Mouse (Mus musculus): ENCODE results near the gene Ppp1r35. TPM values are rescaled to one million over a fixed set of nuclear protein-coding genes. Genes with fewer than 3 reads are reported as not detected.

Gene Ppp1r35
- total RNA-seq, 1 experiment from 2014 or later: 61.5 TPM

GRCm38 (mm10) chr5:137791553-137791952 is 12.9 kb downstream of the Ppp1r35 start:
- no peak for ATAC-seq (replicated peaks in 1 of 2; ENCODE audit: insufficient read depth in 1 of 2, low FRiP score in 2 of 2, low TSS enrichment in 1 of 2, low read depth in 1 of 2, poor library complexity in 2 of 2, severe bottlenecking in 2 of 2)

- no peak for ATAC-seq (replicated peaks in 1 of 2; ENCODE audit: insufficient read depth in 1 of 2, low FRiP score in 2 of 2, low TSS enrichment in 1 of 2, low read depth in 1 of 2, poor library complexity in 2 of 2, severe bottlenecking in 2 of 2)
Observed at GRCm38 (mm10) chr5:137796606-137797005, 18.0 kb downstream of the Ppp1r35 start.

GRCm38 (mm10) chr5:137800917-137801316 is 22.3 kb downstream of the Ppp1r35 start:
- no peak for ATAC-seq (replicated peaks in 1 of 2; ENCODE audit: insufficient read depth in 1 of 2, low FRiP score in 2 of 2, low TSS enrichment in 1 of 2, low read depth in 1 of 2, poor library complexity in 2 of 2, severe bottlenecking in 2 of 2)

GRCm38 (mm10) chr5:137806158-137806557 is 27.5 kb downstream of the Ppp1r35 start:
- no peak for ATAC-seq (replicated peaks in 1 of 2; ENCODE audit: insufficient read depth in 1 of 2, low FRiP score in 2 of 2, low TSS enrichment in 1 of 2, low read depth in 1 of 2, poor library complexity in 2 of 2, severe bottlenecking in 2 of 2)

- no peak for ATAC-seq (replicated peaks in 1 of 2; ENCODE audit: insufficient read depth in 1 of 2, low FRiP score in 2 of 2, low TSS enrichment in 1 of 2, low read depth in 1 of 2, poor library complexity in 2 of 2, severe bottlenecking in 2 of 2)
Observed at GRCm38 (mm10) chr5:137808316-137808715, 29.7 kb downstream of the Ppp1r35 start.

- ATAC-seq (replicated peaks in 1 of 2; ENCODE audit: insufficient read depth in 1 of 2, low FRiP score in 2 of 2, low TSS enrichment in 1 of 2, low read depth in 1 of 2, poor library complexity in 2 of 2, severe bottlenecking in 2 of 2): no peak
Observed at GRCm38 (mm10) chr5:137817466-137818222, 39.0 kb downstream of the Ppp1r35 start.

- ATAC-seq (replicated peaks in 1 of 2; ENCODE audit: insufficient read depth in 1 of 2, low FRiP score in 2 of 2, low TSS enrichment in 1 of 2, low read depth in 1 of 2, poor library complexity in 2 of 2, severe bottlenecking in 2 of 2): no peak
Observed at GRCm38 (mm10) chr5:137822126-137822525, 43.5 kb downstream of the Ppp1r35 start.

- ATAC-seq (replicated peaks in 1 of 2; ENCODE audit: insufficient read depth in 1 of 2, low FRiP score in 2 of 2, low TSS enrichment in 1 of 2, low read depth in 1 of 2, poor library complexity in 2 of 2, severe bottlenecking in 2 of 2): no peak
Observed at GRCm38 (mm10) chr5:137822602-137823001, 44.0 kb downstream of the Ppp1r35 start.

- no peak for ATAC-seq (replicated peaks in 1 of 2; ENCODE audit: insufficient read depth in 1 of 2, low FRiP score in 2 of 2, low TSS enrichment in 1 of 2, low read depth in 1 of 2, poor library complexity in 2 of 2, severe bottlenecking in 2 of 2)
Observed at GRCm38 (mm10) chr5:137823455-137824045, 44.9 kb downstream of the Ppp1r35 start.

GRCm38 (mm10) chr5:137825030-137825429 is 46.4 kb downstream of the Ppp1r35 start:
- ATAC-seq (replicated peaks in 1 of 2; ENCODE audit: insufficient read depth in 1 of 2, low FRiP score in 2 of 2, low TSS enrichment in 1 of 2, low read depth in 1 of 2, poor library complexity in 2 of 2, severe bottlenecking in 2 of 2): peak; percentile 40 to 53; a peak in 1 of 4 replicates

GRCm38 (mm10) chr5:137825971-137826370 is 47.3 kb downstream of the Ppp1r35 start:
- no peak for ATAC-seq (replicated peaks in 1 of 2; ENCODE audit: insufficient read depth in 1 of 2, low FRiP score in 2 of 2, low TSS enrichment in 1 of 2, low read depth in 1 of 2, poor library complexity in 2 of 2, severe bottlenecking in 2 of 2)

GRCm38 (mm10) chr5:137826421-137826820 is 47.8 kb downstream of the Ppp1r35 start:
- no peak for ATAC-seq (replicated peaks in 1 of 2; ENCODE audit: insufficient read depth in 1 of 2, low FRiP score in 2 of 2, low TSS enrichment in 1 of 2, low read depth in 1 of 2, poor library complexity in 2 of 2, severe bottlenecking in 2 of 2)

- peak; percentile 33 to 69; a peak in 1 of 4 replicates for ATAC-seq (replicated peaks in 1 of 2; ENCODE audit: insufficient read depth in 1 of 2, low FRiP score in 2 of 2, low TSS enrichment in 1 of 2, low read depth in 1 of 2, poor library complexity in 2 of 2, severe bottlenecking in 2 of 2)
Observed at GRCm38 (mm10) chr5:137828694-137829093, 50.0 kb downstream of the Ppp1r35 start.

Other genes starting within 250 kb of the Ppp1r35 start
- not detected in 2 replicates for gene Epo, start 245.6 kb upstream of the Ppp1r35 start, total RNA-seq (2017)
- 147 and 171 TPM in 2 replicates for gene Gnb2, start 245.3 kb upstream of the Ppp1r35 start, total RNA-seq (2017)
- gene Actl6b, start 225.3 kb upstream of the Ppp1r35 start, total RNA-seq (2017): not detected in 2 replicates
- gene Tfr2, start 209.0 kb upstream of the Ppp1r35 start, total RNA-seq (2017): 39.0 and 50.7 TPM in 2 replicates
- 8.3 and 10.3 TPM in 2 replicates for gene Mospd3, start 177.8 kb upstream of the Ppp1r35 start, total RNA-seq (2017)
- gene Pcolce, start 165.1 kb upstream of the Ppp1r35 start, total RNA-seq (2017): not detected in 2 replicates
- gene Fbxo24, start 149.8 kb upstream of the Ppp1r35 start, total RNA-seq (2017): not detected in 2 replicates
- gene Lrch4, start 149.7 kb upstream of the Ppp1r35 start, total RNA-seq (2017): 26.4 and 43.3 TPM in 2 replicates
- gene Gm20605, start 149.7 kb upstream of the Ppp1r35 start, total RNA-seq (2017): 4.0 and 6.4 TPM in 2 replicates
- 8.6 and 12.9 TPM in 2 replicates for gene Sap25, start 137.5 kb upstream of the Ppp1r35 start, total RNA-seq (2017)
- gene Irs3, start 133.1 kb upstream of the Ppp1r35 start, total RNA-seq (2017): not detected in 2 replicates
- gene Agfg2, start 94.1 kb upstream of the Ppp1r35 start, total RNA-seq (2017): 8.4 and 11.0 TPM in 2 replicates
- 0.05 and 0.25 TPM in 2 replicates for gene Nyap1, start 37.2 kb upstream of the Ppp1r35 start, total RNA-seq (2017)
- 61.0 and 67.7 TPM in 2 replicates for gene Tsc22d4, start 33.1 kb upstream of the Ppp1r35 start, total RNA-seq (2017)
- 30.4 and 31.8 TPM in 2 replicates for gene Mepce, start 8.8 kb downstream of the Ppp1r35 start, total RNA-seq (2017)
- 21.3 and 27.6 TPM in 2 replicates for gene Zcwpw1, start 8.9 kb downstream of the Ppp1r35 start, total RNA-seq (2017)
- 17.7 and 22.2 TPM in 2 replicates for gene Pilra, start 57.4 kb downstream of the Ppp1r35 start, total RNA-seq (2017)
- 6.0 and 12.3 TPM in 2 replicates for gene Pilrb1, start 79.3 kb downstream of the Ppp1r35 start, total RNA-seq (2017)
- 3.7 and 17.8 TPM in 2 replicates for gene Pilrb2, start 93.0 kb downstream of the Ppp1r35 start, total RNA-seq (2017)
- gene Cyp3a13, start 142.8 kb downstream of the Ppp1r35 start, total RNA-seq (2017): not detected in 2 replicates
- gene Gjc3, start 184.2 kb downstream of the Ppp1r35 start, total RNA-seq (2017): not detected in 2 replicates
- not detected in 2 replicates for gene Azgp1, start 202.7 kb downstream of the Ppp1r35 start, total RNA-seq (2017)
- gene Smok3a, start 242.4 kb downstream of the Ppp1r35 start, total RNA-seq (2017): not detected in 2 replicates
- gene Smok3b, start 242.6 kb downstream of the Ppp1r35 start, total RNA-seq (2017): not detected in 2 replicates

Measured in hematopoietic stem cell, adult 5-6 weeks (primary cell).